ENCODE assay signal across 18 mouse cellular contexts in the genomic region with DNA sequence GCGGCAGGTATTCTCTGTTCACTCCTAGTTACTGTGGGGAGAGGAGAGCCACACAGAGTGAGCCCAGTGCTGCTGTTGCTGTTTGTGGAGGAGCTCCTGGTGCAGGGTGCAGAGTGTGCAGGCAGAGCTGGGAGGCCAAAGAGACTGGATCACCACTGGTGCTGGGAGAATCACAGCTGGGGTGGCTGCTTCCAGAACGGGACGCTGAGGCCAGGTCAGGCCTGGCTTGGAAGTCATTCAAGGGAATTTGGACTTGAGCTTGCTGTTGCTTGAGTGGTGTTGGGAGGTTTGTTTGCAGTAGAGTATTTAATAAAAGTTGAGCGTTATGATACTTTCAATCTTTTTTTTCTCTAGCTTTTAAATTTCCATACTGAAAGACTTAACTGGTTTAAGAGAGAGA. TPM values are rescaled to one million over a fixed set of nuclear protein-coding genes. Genes with fewer than 3 reads are reported as not detected.
A peak's percentile ranks its signal among the peaks of the same experiment; 100 is the strongest.
DNase-seq lines count a peak whose midpoint lies in the region; ATAC-seq and TF ChIP-seq lines count a peak whose summit lies in the region.
"Had no signal": no experiment of that assay in that cellular context is flagged by ENCODE, and none has a peak within 500 bp of the region (broad histone marks: within the 10 kb centered on the region; RNA-seq: fewer than 3 reads in every experiment).

No protein-coding gene starts in this region.

- ATAC-seq in liver, embryonic 11.5 days (replicated peaks; ENCODE audit: low FRiP score): no peak
- ATAC-seq: forebrain, postnatal 0 days; hindbrain, postnatal 0 days; intestine, postnatal 0 days had no signal

- H3K27me3 ChIP-seq in heart, embryonic 10.5 days (ENCODE audit: insufficient read depth, poor library complexity, severe bottlenecking): no peaks in the 10 kb centered on the region
- H3K27me3 ChIP-seq in liver, adult 2 months (ENCODE audit: control insufficient read depth, insufficient read depth, low read length): no peaks in the 10 kb centered on the region
- H3K27me3 ChIP-seq in liver, embryonic 11.5 days (replicated peaks; ENCODE audit: control insufficient read depth, insufficient read depth, low read length): no peaks in the 10 kb centered on the region
- H3K27me3 ChIP-seq: heart, embryonic 15.5 days had no signal

- H3K36me3 ChIP-seq in heart, embryonic 10.5 days: peaks cover 28% of the 10 kb centered on the region
- peaks cover 10% of the 10 kb centered on the region for H3K36me3 ChIP-seq in liver, adult 2 months (ENCODE audit: control insufficient read depth, insufficient read depth, low read length)
- H3K36me3 ChIP-seq in liver, embryonic 11.5 days (ENCODE audit: control insufficient read depth, insufficient read depth, low read length): peaks cover 9% of the 10 kb centered on the region

- no peaks in the 10 kb centered on the region for H3K9me3 ChIP-seq in heart, embryonic 10.5 days
- no peaks in the 10 kb centered on the region for H3K9me3 ChIP-seq in liver, embryonic 11.5 days (ENCODE audit: control insufficient read depth, low read length)
- H3K9me3 ChIP-seq: heart, embryonic 15.5 days; midbrain, embryonic 10.5 days had no signal

- H3K79me2 ChIP-seq in liver, adult 2 months (ENCODE audit: control insufficient read depth, insufficient read depth, low read length): peaks cover 15% of the 10 kb centered on the region; the same call in 1 of the 2 replicates

- no peak for TF ChIP-seq POLR2A in liver, adult 2 months (IDR thresholded peaks at IDR 0.05; ENCODE audit: extremely low read depth, insufficient read depth, low read length)

- H3K27ac ChIP-seq in heart, embryonic 10.5 days: no peak overlapping the region
- peak overlapping the region; percentile 63 for H3K27ac ChIP-seq in liver, adult 2 months (replicated peaks; ENCODE audit: insufficient read depth, low read depth, low read length)
- no peak overlapping the region for H3K27ac ChIP-seq in liver, embryonic 11.5 days (ENCODE audit: low read depth, low read length)
- H3K27ac ChIP-seq: heart, embryonic 15.5 days; hindbrain, postnatal 0 days; layer of hippocampus, adult 2 months; macrophage; midbrain, embryonic 10.5 days had no signal

- TF ChIP-seq CTCF in liver, adult 2 months (IDR thresholded peaks at IDR 0.05; ENCODE audit: low read depth, low read length): no peak

- DNase-seq in heart, adult 18-20 months: peak; percentile 21 to 44
- no peak for DNase-seq in heart, embryonic 10.5 days (ENCODE audit: low spot score)
- peak; percentile 95 for DNase-seq in liver, adult 2 months (ENCODE audit: extremely low read depth, low read depth, low spot score)
- DNase-seq in liver, embryonic 11.5 days (ENCODE audit: low spot score): no peak
- DNase-seq in kidney, postnatal 10 days: peak; percentile 49
- peak; percentile 10 for DNase-seq in skeletal muscle tissue, adult 2 months (ENCODE audit: low read depth, low spot score)
- DNase-seq in T-cell, adult 2 months (ENCODE audit: low spot score): no peak
- DNase-seq: adrenal gland, postnatal 14 days; cerebellum, postnatal 10 days; embryo, embryonic 11 days; forebrain, postnatal 0 days had no signal

- WGBS in heart, embryonic 10.5 days: 83% methylated on average over 4 of the region's 4 CpGs
- WGBS in liver, adult 2 months: 30% methylated on average over 4 of the region's 4 CpGs
- 97% methylated on average over 4 of the region's 4 CpGs for whole genome bisulfite sequencing in liver, embryonic 11.5 days

- peaks cover 30% of the 10 kb centered on the region for H3K4me1 ChIP-seq in heart, embryonic 10.5 days
- H3K4me1 ChIP-seq in liver, adult 2 months (ENCODE audit: control insufficient read depth, insufficient read depth, low read length): peaks cover 18% of the 10 kb centered on the region
- peaks cover 7% of the 10 kb centered on the region for H3K4me1 ChIP-seq in liver, embryonic 11.5 days (replicated peaks; ENCODE audit: control insufficient read depth, insufficient read depth, low read length)

- H3K9ac ChIP-seq in liver, adult 2 months (ENCODE audit: low read depth, low read length): 0 out of 2 replicates have a peak overlapping the region, but pooled peaks have one; percentile 8
- no peak overlapping the region for H3K9ac ChIP-seq in liver, embryonic 11.5 days (ENCODE audit: low read depth, low read length)
- H3K9ac ChIP-seq: forebrain, postnatal 0 days; heart, embryonic 15.5 days had no signal

- no peak overlapping the region for H3K4me3 ChIP-seq in heart, embryonic 10.5 days
- no peak overlapping the region for H3K4me3 ChIP-seq in liver, adult 2 months (ENCODE audit: insufficient read depth, low read depth, low read length)
- no peak overlapping the region for H3K4me3 ChIP-seq in liver, embryonic 11.5 days (ENCODE audit: low read depth, low read length)
- H3K4me3 ChIP-seq: heart, embryonic 15.5 days; layer of hippocampus, adult 2 months; midbrain, embryonic 10.5 days had no signal

- no peak overlapping the region for H3K4me2 ChIP-seq in liver, embryonic 11.5 days
- H3K4me2 ChIP-seq: heart, embryonic 15.5 days had no signal

RNA-seq across cellular contexts. Expression of a gene that starts 3.5 kb away (rescaled TPM):
- total RNA-seq in heart, adult 18-20 months (2021): 1 to 10 TPM; 4.7 TPM
- polyA plus RNA-seq in heart, embryonic 10.5 days (2016; fragmentation: Nextera tagmentation; extraction: Ambion mirVana): 16.3 and 21.1 TPM in 2 replicates
- total RNA-seq in liver, adult 2 months (2014; rRNA removed): 33.0 and 45.4 TPM in 2 replicates
- 13.9 and 18.9 TPM in 2 replicates for polyA plus RNA-seq in liver, adult 2 months (2012; rRNA removed)
- polyA plus RNA-seq in liver, embryonic 11.5 days (2014; fragmentation: Nextera tagmentation; extraction: Ambion mirVana): 14.2 and 15.9 TPM in 2 replicates

RNA-seq across cellular contexts. Expression of a gene that starts 4.7 kb away (rescaled TPM):
- 10 to 100 TPM; 10.9 to 12.0 TPM for total RNA-seq in heart, adult 18-20 months (2021)
- 7.9 and 9.2 TPM in 2 replicates for polyA plus RNA-seq in heart, embryonic 10.5 days (2016; fragmentation: Nextera tagmentation; extraction: Ambion mirVana)
- 17.5 and 21.1 TPM in 2 replicates for total RNA-seq in liver, adult 2 months (2014; rRNA removed)
- 7.4 and 9.3 TPM in 2 replicates for polyA plus RNA-seq in liver, adult 2 months (2012; rRNA removed)
- polyA plus RNA-seq in liver, embryonic 11.5 days (2014; fragmentation: Nextera tagmentation; extraction: Ambion mirVana): 8.7 and 9.2 TPM in 2 replicates

RNA-seq across cellular contexts. Expression of a gene that starts 33.3 kb away (rescaled TPM):
- 1 to 10 TPM; 6.5 to 7.0 TPM for total RNA-seq in heart, adult 18-20 months (2021)
- 2.9 and 4.3 TPM in 2 replicates for polyA plus RNA-seq in heart, embryonic 10.5 days (2016; fragmentation: Nextera tagmentation; extraction: Ambion mirVana)
- total RNA-seq in liver, adult 2 months (2014; rRNA removed): 0.40 and 0.83 TPM in 2 replicates
- 1.8 and 2.9 TPM in 2 replicates for polyA plus RNA-seq in liver, adult 2 months (2012; rRNA removed)
- 1.6 and 2.0 TPM in 2 replicates for polyA plus RNA-seq in liver, embryonic 11.5 days (2014; fragmentation: Nextera tagmentation; extraction: Ambion mirVana)
- total RNA-seq: neutrophil, adult 5-6 weeks had no signal

RNA-seq across cellular contexts. Expression of a gene that starts 58.0 kb away (rescaled TPM):
- total RNA-seq in heart, adult 18-20 months (2021): 10 to 100 TPM; 32.6 to 37.9 TPM
- polyA plus RNA-seq in heart, embryonic 10.5 days (2016; fragmentation: Nextera tagmentation; extraction: Ambion mirVana): 167 and 249 TPM in 2 replicates
- total RNA-seq in liver, adult 2 months (2014; rRNA removed): 24.8 and 27.7 TPM in 2 replicates
- polyA plus RNA-seq in liver, adult 2 months (2012; rRNA removed): 14.1 and 15.5 TPM in 2 replicates
- polyA plus RNA-seq in liver, embryonic 11.5 days (2014; fragmentation: Nextera tagmentation; extraction: Ambion mirVana): 366 and 391 TPM in 2 replicates

Comparison
In these comparisons a context has a peak if more than half of its experiments do, and no peak if none do; other contexts are left out.
1. DNase-seq: peak in heart, adult 18-20 months (2 of 2), liver, adult 2 months (single experiment), kidney, postnatal 10 days (single experiment) and skeletal muscle tissue, adult 2 months (single experiment); none in heart, embryonic 10.5 days (single experiment), liver, embryonic 11.5 days (single experiment) and T-cell, adult 2 months (single experiment).